In the genomic region with DNA sequence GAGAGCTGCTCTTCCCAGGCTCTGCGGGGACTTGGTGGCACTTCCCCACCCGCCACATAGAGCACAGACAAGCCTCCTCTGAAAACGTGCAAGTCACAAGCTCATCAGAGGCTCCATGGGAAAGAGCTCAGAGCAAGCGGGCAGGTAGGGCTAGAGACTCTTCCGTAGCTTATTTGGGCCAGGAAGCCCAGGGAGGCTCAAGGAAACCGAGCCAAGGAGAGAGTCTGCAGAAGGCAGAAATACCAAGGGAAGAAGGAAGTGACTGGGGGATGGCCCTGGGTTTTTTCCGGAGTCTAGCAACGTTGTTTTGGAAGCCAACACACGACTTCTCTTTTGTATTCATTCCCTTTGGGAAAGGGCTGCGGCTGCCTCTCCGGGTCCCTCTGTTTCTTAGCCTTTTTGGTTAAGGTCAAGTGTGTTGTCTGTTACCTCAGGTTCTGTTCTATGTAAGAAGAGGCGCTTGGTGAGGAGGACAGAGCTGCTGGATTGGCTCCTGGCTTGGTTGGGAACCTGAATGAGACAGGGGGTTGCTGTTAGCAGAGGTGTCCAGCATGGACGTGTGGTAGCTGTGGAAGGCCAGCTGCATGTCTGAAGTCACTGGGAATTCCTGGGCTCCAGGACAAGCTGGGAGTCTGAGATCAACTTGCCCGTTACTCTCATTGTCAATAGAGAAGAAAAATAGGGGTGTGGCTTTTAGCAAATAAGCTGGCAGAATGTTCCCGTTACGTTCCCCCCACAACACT, we compare ENCODE assay signal across 11 mouse cellular contexts.
DNase-seq lines count a peak whose midpoint lies in the region; ATAC-seq and TF ChIP-seq lines count a peak whose summit lies in the region.
"Had no signal": no experiment of that assay in that cellular context is flagged by ENCODE, and none has a peak within 500 bp of the region (broad histone marks: within the 10 kb centered on the region; RNA-seq: fewer than 3 reads in every experiment).

No protein-coding gene starts in this region.

- no peaks in the 10 kb centered on the region; the same call in 1 of the 2 replicates for H3K36me3 ChIP-seq in heart, adult 2 months (ENCODE audit: control insufficient read depth, insufficient read depth, low read length)
- no peaks in the 10 kb centered on the region for H3K36me3 ChIP-seq in stomach, embryonic 14.5 days (ENCODE audit: control insufficient read depth, insufficient read depth, low read length)
- H3K36me3 ChIP-seq in stomach, postnatal 0 days (ENCODE audit: control insufficient read depth, insufficient read depth, low read length): no peaks in the 10 kb centered on the region
- H3K36me3 ChIP-seq in kidney, embryonic 15.5 days: no peaks in the 10 kb centered on the region

- H3K9ac ChIP-seq in heart, adult 2 months (ENCODE audit: low read depth, low read length): peak overlapping the region; percentile 27; the same call in 1 of the 2 replicates
- no peak overlapping the region for H3K9ac ChIP-seq in stomach, embryonic 14.5 days (replicated peaks; ENCODE audit: low read depth, low read length)
- no peak overlapping the region for H3K9ac ChIP-seq in stomach, postnatal 0 days (ENCODE audit: low read length)
- no peak overlapping the region for H3K9ac ChIP-seq in kidney, embryonic 15.5 days

- whole genome bisulfite sequencing in heart, adult 2 months: 37% methylated on average over 16 of the region's 16 CpGs
- 68% methylated on average over 16 of the region's 16 CpGs for WGBS in stomach, embryonic 14.5 days
- 65% methylated on average over 16 of the region's 16 CpGs for WGBS in stomach, postnatal 0 days
- 65% methylated on average over 16 of the region's 16 CpGs for WGBS in kidney, embryonic 15.5 days

- no peaks in the 10 kb centered on the region for H3K27me3 ChIP-seq in heart, adult 2 months (ENCODE audit: control insufficient read depth, insufficient read depth, low read length)
- no peaks in the 10 kb centered on the region for H3K27me3 ChIP-seq in stomach, embryonic 14.5 days (ENCODE audit: control insufficient read depth, insufficient read depth, low read length)
- H3K27me3 ChIP-seq in stomach, postnatal 0 days (ENCODE audit: control insufficient read depth, insufficient read depth, low read length): no peaks in the 10 kb centered on the region
- peaks cover 6% of the 10 kb centered on the region; the same call in 1 of the 2 replicates for H3K27me3 ChIP-seq in kidney, embryonic 15.5 days

- peak overlapping the region; percentile 93 for H3K27ac ChIP-seq in heart, adult 2 months
- peak overlapping the region; percentile 4; the same call in 1 of the 2 replicates for H3K27ac ChIP-seq in stomach, embryonic 14.5 days (ENCODE audit: low read length)
- no peak overlapping the region for H3K27ac ChIP-seq in stomach, postnatal 0 days (replicated peaks)
- peak overlapping the region; percentile 78 for H3K27ac ChIP-seq in kidney, embryonic 15.5 days

- H3K4me2 ChIP-seq in stomach, embryonic 14.5 days (replicated peaks; ENCODE audit: low read depth, low read length): no peak overlapping the region
- no peak overlapping the region for H3K4me2 ChIP-seq in stomach, postnatal 0 days (replicated peaks; ENCODE audit: low read depth)
- H3K4me2 ChIP-seq in kidney, embryonic 15.5 days: no peak overlapping the region

- no peak for TF ChIP-seq CTCF in heart, adult 2 months (IDR thresholded peaks at IDR 0.05)
- no peak for TF ChIP-seq CTCF in stomach, postnatal 0 days (IDR thresholded peaks at IDR 0.05; ENCODE audit: low read depth)

- peak; percentile 55 for DNase-seq in heart, adult 2 months
- no peak for DNase-seq in heart, postnatal 4 days
- DNase-seq in stomach, postnatal 0 days (ENCODE audit: low spot score): no peak
- DNase-seq in cerebellum, adult 18-20 months: no peak
- no peak for DNase-seq in adrenal gland, postnatal 25 days
- DNase-seq in spleen, postnatal 4 days (ENCODE audit: low spot score in 2 of 2): no peak

- no peaks in the 10 kb centered on the region for H3K79me2 ChIP-seq in heart, adult 2 months (replicated peaks; ENCODE audit: control insufficient read depth, insufficient read depth, low read length)

- intact Hi-C loops in heart, adult 2 months (cut with DNase I): loop anchor here (5.0 kb wide), 2 partner anchors 88 to 318 kb away; no protein-coding TSS in a partner anchor

- H3K4me1 ChIP-seq in heart, adult 2 months (ENCODE audit: control insufficient read depth, insufficient read depth, low read length): peaks cover 47% of the 10 kb centered on the region
- no peaks in the 10 kb centered on the region for H3K4me1 ChIP-seq in stomach, embryonic 14.5 days (ENCODE audit: control insufficient read depth, insufficient read depth, low read length)
- H3K4me1 ChIP-seq in stomach, postnatal 0 days (replicated peaks; ENCODE audit: control insufficient read depth, insufficient read depth): no peaks in the 10 kb centered on the region
- H3K4me1 ChIP-seq in kidney, embryonic 15.5 days: peaks cover 69% of the 10 kb centered on the region
- H3K4me1 ChIP-seq: megakaryocyte, embryonic 14.5 days had no signal

- TF ChIP-seq EP300 in heart, adult 2 months (IDR thresholded peaks at IDR 0.05; ENCODE audit: insufficient read depth, low read depth, low read length): 0 out of 2 replicates have a peak, but pooled peaks have one; percentile 7
- TF ChIP-seq EP300 in stomach, postnatal 0 days (optimal IDR thresholded peaks at IDR 0.05): no peak

- ATAC-seq in stomach, embryonic 14.5 days (ENCODE audit: insufficient number of reproducible peaks, insufficient read depth, low FRiP score, low read depth): no peak
- no peak for ATAC-seq in stomach, postnatal 0 days (ENCODE audit: low FRiP score, low TSS enrichment)
- ATAC-seq in kidney, embryonic 15.5 days (replicated peaks; ENCODE audit: low FRiP score): no peak
- ATAC-seq: inflammation-experienced regulatory T-cells, adult 6 months; Patski had no signal

- H3K4me3 ChIP-seq in heart, adult 2 months: no peak overlapping the region; the same call in 1 of the 2 replicates
- H3K4me3 ChIP-seq in stomach, embryonic 14.5 days (ENCODE audit: low read depth, low read length): no peak overlapping the region
- no peak overlapping the region for H3K4me3 ChIP-seq in stomach, postnatal 0 days (ENCODE audit: low read depth, low read length)
- H3K4me3 ChIP-seq in kidney, embryonic 15.5 days (replicated peaks): no peak overlapping the region
- H3K4me3 ChIP-seq: megakaryocyte, embryonic 14.5 days had no signal

- H3K9me3 ChIP-seq in stomach, embryonic 14.5 days (ENCODE audit: control insufficient read depth, low read depth, low read length): no peaks in the 10 kb centered on the region
- H3K9me3 ChIP-seq in stomach, postnatal 0 days (ENCODE audit: control insufficient read depth, low read length): no peaks in the 10 kb centered on the region
- H3K9me3 ChIP-seq in kidney, embryonic 15.5 days (replicated peaks): no peaks in the 10 kb centered on the region
- H3K9me3 ChIP-seq: megakaryocyte, embryonic 14.5 days had no signal

- no peak for TF ChIP-seq POLR2A in heart, adult 2 months (IDR thresholded peaks at IDR 0.05; ENCODE audit: insufficient read depth, low read depth, low read length)

Comparison
In these comparisons a context has a peak if more than half of its experiments do, and no peak if none do; other contexts are left out.
1. DNase-seq: peak in heart, adult 2 months (2 of 2); none in heart, postnatal 4 days (single experiment), stomach, postnatal 0 days (single experiment), cerebellum, adult 18-20 months (0 of 2), adrenal gland, postnatal 25 days (single experiment) and spleen, postnatal 4 days (0 of 2).